Mouse (Mus musculus) hindbrain, postnatal 0 days (tissue): ENCODE measurements at regions not wholly inside any gene's neighbourhood (a gene's known extent, or its start where the extent isn't known, plus 50 kb on each side); places are given as distances from the start of the nearest gene placed in this dataset.
"Not testable (repeated sequence)": the region's sequence is repeated elsewhere in the genome, so short reads cannot be mapped to it uniquely, and the experiment has no call there.

Source experiments
- ATAC-seq: fragments of 200-750 bp; cut with Nextera tagmentation; 2 replicates; pipeline ENCODE4 v1.8.0; 2017; ENCODE audit warnings: mild to moderate bottlenecking, moderate TSS enrichment, moderate library complexity
- DNase-seq: peaks from one replicate; pipeline ENCODE4 v3.0.0-alpha.2; 2015; ENCODE audit warnings: low spot score
- H3K27ac ChIP-seq: fragments of 300-500 bp; sonication (generic); 2 replicates; pipeline ENCODE4 v1.5.1; 2014; ENCODE audit warnings: mild to moderate bottlenecking
- H3K27me3 ChIP-seq: fragments of 300-500 bp; sonication (generic); 2 replicates; pipeline ENCODE4 v1.6.1; 2014; ENCODE audit warnings: low read length, mixed read lengths; ENCODE audit not compliant: insufficient read depth
- H3K36me3 ChIP-seq: fragments of 300-500 bp; sonication (generic); 2 replicates; pipeline ENCODE4 v1.6.1; 2014; ENCODE audit warnings: low read length, mixed read lengths; ENCODE audit not compliant: insufficient read depth
- H3K4me1 ChIP-seq: fragments of 300-500 bp; sonication (generic); 2 replicates; pipeline ENCODE4 v1.6.1; 2014; ENCODE audit warnings: antibody characterized with exemption, low read length, mixed read lengths; ENCODE audit not compliant: insufficient read depth
- H3K4me2 ChIP-seq: fragments of 300-500 bp; sonication (generic); 2 replicates; pipeline ENCODE4 v1.6.1; 2014; ENCODE audit warnings: low read depth, mild to moderate bottlenecking, low read length, moderate library complexity, mixed read lengths
- H3K4me3 ChIP-seq: fragments of 300-500 bp; sonication (generic); 2 replicates; pipeline ENCODE4 v1.5.1; 2014; ENCODE audit warnings: low read length
- H3K9ac ChIP-seq: fragments of 300-500 bp; sonication (generic); replicated peaks from 2 replicates; pipeline ENCODE4 v1.6.1; 2014; ENCODE audit warnings: mild to moderate bottlenecking, low read length, moderate library complexity, mixed read lengths
- H3K9me3 ChIP-seq: fragments of 300-500 bp; sonication (generic); 2 replicates; pipeline ENCODE4 v1.6.1; 2016; ENCODE audit warnings: low read length, mixed read lengths
- CTCF ChIP-seq: IDR thresholded peaks from 2 replicates; pipeline ENCODE4 v1.5.1; 2016; ENCODE audit warnings: antibody characterized with exemption, control low read depth, low read depth
- WGBS: fragments of 180-500 bp; shearing (Covaris S2); extraction: QIAGEN DNeasy Blood & Tissue Kit; methylation state at CpG from one replicate; pipeline ENCODE4 v1.1.7; 2014; 5-methylcytosine and 5-hydroxymethylcytosine counted together

DNA sequence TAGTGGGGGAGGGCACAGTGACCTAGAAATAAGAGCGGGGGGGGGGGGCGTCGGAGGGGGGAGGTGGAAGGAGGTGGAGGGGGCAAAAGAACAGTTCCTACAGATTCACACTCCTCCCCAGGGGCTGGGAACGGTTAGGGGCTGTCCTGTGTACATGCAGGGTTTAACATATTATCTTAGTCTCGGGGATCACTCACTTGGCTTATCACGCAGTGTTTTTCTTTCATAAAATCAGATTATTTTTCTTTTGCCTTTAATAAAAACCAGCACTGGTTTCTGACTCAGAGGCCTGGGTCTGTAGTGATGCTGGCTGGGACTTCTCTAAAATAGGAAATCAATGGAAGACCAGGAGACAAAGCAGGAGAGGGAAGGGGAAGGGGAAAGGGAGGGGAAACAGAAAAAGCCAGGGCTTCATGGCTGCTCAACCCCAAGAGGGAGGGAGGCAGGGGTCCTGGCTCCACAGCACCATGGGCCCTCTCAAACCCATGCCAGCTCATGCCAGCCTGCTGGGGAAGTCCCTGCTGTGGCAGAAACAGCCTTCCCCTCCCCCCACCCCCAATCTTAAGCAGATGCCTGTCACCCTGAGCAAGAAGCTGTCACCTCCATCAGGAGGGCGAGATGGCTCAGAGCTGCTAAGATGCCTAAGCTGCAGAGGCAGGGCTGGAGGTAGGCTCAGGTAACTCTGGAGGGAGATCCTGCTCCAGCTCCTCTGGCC lies 108.3 kb upstream of the Syt13 start:
- no peak for TF ChIP-seq CTCF
- ATAC-seq (peak; percentile 35; the same call in 1 of the 2 replicates), DNase-seq (peak; percentile 23)
- Histone ChIP-seq H3K36me3 (no peaks in the 10 kb centered on the region), H3K9ac (no peak overlapping the region), H3K9me3 (no peaks in the 10 kb centered on the region), H3K27me3 (no peaks in the 10 kb centered on the region), H3K4me1 (peaks cover 17% of the 10 kb centered on the region), H3K4me3 (no peak overlapping the region), H3K4me2 (no peak overlapping the region), H3K27ac (peak overlapping the region; percentile 65)
- 27% methylated on average over 6 of the region's 7 CpGs for WGBS

DNA sequence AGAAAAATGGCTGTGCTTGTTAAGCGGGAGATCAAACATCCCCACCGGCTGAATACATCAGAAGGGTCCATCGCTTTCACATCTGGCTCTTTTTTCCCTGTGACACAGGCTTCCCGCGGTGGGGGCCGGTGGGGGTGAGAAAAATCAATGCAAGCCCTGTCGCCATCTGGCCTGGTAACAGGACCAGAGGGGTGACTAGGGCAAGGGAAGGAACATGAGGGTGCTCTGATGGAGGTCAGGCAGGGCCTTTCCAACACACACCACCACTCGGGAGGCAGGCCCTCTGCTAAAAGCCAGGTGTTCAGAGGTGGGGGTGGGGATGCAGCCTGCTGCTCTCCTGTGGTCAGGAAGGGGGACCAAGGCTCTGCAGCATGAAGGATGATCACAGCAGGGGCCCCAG lies 107.5 kb upstream of the Syt13 start:
- DNase-seq: no peak
- no peak overlapping the region for H3K27ac ChIP-seq
- no peak overlapping the region for H3K9ac ChIP-seq
- peak; percentile 27; the same call in 1 of the 2 replicates for ATAC-seq
- no peak for TF ChIP-seq CTCF
- 10% methylated on average over 8 of the region's 8 CpGs for WGBS
- no peaks in the 10 kb centered on the region for H3K36me3 ChIP-seq
- no peaks in the 10 kb centered on the region for H3K27me3 ChIP-seq
- H3K4me3 ChIP-seq: no peak overlapping the region
- H3K4me1 ChIP-seq: peaks cover 17% of the 10 kb centered on the region
- H3K4me2 ChIP-seq: no peak overlapping the region
- H3K9me3 ChIP-seq: no peaks in the 10 kb centered on the region

GRCm38 (mm10) chr2:92808121-92808520 lies 106.8 kb upstream of the Syt13 start:
- no peaks in the 10 kb centered on the region for H3K36me3 ChIP-seq
- H3K4me3 ChIP-seq: no peak overlapping the region
- H3K27ac ChIP-seq: no peak overlapping the region
- peak; percentile 8; the same call in 1 of the 2 replicates for TF ChIP-seq CTCF
- DNase-seq (no peak), ATAC-seq (no peak)
- H3K9ac ChIP-seq: no peak overlapping the region
- 85% methylated on average over 4 of the region's 4 CpGs for WGBS
- H3K27me3 ChIP-seq: no peaks in the 10 kb centered on the region
- H3K4me2 ChIP-seq: no peak overlapping the region
- no peaks in the 10 kb centered on the region for H3K9me3 ChIP-seq
- H3K4me1 ChIP-seq: peaks cover 17% of the 10 kb centered on the region

DNA sequence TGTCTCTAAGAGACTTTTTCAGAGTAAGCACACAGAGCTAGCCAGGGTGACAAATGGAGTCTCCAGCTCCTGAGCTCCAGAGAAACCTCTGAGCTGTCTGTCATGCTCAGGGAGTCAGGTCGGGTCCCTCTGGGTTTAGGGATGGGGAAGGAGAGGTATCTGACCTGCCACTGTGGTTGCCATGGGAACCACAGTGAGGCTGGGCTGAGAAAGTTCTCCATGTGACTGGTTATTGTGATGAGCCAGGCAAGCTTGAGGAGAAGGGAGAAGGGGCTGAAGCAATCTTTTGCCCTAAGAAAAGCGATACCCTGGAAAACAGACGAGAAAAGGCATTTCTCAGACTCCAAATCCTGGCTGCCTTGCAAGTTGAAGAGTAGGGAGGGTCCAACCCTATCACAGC lies 105.7 kb upstream of the Syt13 start:
- H3K4me2 ChIP-seq: no peak overlapping the region
- no peaks in the 10 kb centered on the region for H3K27me3 ChIP-seq
- H3K9me3 ChIP-seq: no peaks in the 10 kb centered on the region
- H3K9ac ChIP-seq: no peak overlapping the region
- no peak for ATAC-seq
- WGBS: 13% methylated on average over 3 of the region's 3 CpGs
- no peaks in the 10 kb centered on the region for H3K36me3 ChIP-seq
- DNase-seq: peak; percentile 38
- no peak overlapping the region for H3K27ac ChIP-seq
- TF ChIP-seq CTCF: no peak
- no peak overlapping the region for H3K4me3 ChIP-seq
- H3K4me1 ChIP-seq: peaks cover 17% of the 10 kb centered on the region

DNA sequence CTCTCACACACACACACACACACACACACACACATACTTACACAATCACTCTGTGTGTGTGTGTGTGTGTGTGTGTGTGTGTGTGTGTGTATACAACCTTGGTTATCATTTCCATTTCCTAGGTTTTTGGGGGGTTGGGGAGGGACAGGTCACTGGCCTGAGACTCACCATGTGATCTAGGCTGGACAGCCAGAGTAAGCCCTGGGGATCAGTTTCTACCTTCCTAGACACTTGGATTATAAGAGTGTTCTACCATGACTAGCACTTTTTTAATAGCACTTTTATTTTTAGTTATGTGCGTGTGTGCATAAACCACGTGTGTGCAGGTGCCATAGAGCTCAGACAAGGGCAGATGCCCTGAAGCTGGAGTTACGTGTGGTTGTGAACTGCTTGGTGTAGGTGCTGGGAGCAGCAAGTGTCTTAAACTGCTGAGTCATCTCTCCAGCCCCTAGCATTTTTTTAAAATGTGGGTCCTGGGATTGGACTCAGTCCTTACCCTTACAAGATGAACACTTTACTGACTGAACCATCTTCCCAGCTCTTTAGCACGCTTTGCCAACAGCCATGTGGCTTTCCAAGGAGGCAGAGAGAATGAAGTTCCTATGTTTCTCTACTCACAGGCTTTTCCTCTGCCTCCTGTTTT lies 105.1 kb upstream of the Syt13 start:
- Histone ChIP-seq H3K4me3 (no peak overlapping the region), H3K27ac (no peak overlapping the region), H3K9ac (no peak overlapping the region), H3K4me1 (peaks cover 17% of the 10 kb centered on the region), H3K36me3 (no peaks in the 10 kb centered on the region), H3K4me2 (no peak overlapping the region), H3K9me3 (no peaks in the 10 kb centered on the region), H3K27me3 (no peaks in the 10 kb centered on the region)
- ATAC-seq: no peak
- no peak for DNase-seq
- 76% methylated on average over 4 of the region's 4 CpGs for WGBS
- no peak for TF ChIP-seq CTCF

- peak; percentile 89 for DNase-seq
- WGBS: 7% methylated on average over 6 of the region's 6 CpGs
- H3K36me3 ChIP-seq, H3K4me2 ChIP-seq, ATAC-seq, H3K9me3 ChIP-seq, H3K27ac ChIP-seq, H3K9ac ChIP-seq, H3K4me3 ChIP-seq, H3K27me3 ChIP-seq: not testable (repeated sequence)
- peaks cover 17% of the 10 kb centered on the region for H3K4me1 ChIP-seq
- peak; percentile 76 for TF ChIP-seq CTCF
These were observed 103.9 kb upstream of the Syt13 start for GRCm38 (mm10) chr2:92810956-92811355.

- Histone ChIP-seq H3K9me3 (no peaks in the 10 kb centered on the region), H3K4me2 (no peak overlapping the region), H3K9ac (0 out of 2 replicates have a peak overlapping the region, but pooled peaks have one; percentile 15), H3K27me3 (no peaks in the 10 kb centered on the region), H3K36me3 (no peaks in the 10 kb centered on the region), H3K4me1 (peaks cover 4% of the 10 kb centered on the region; the same call in 1 of the 2 replicates), H3K4me3 (no peak overlapping the region), H3K27ac (no peak overlapping the region)
- DNase-seq (no peak), ATAC-seq (no peak)
- WGBS: 55% methylated on average over 11 of the region's 11 CpGs
- TF ChIP-seq CTCF: no peak
These were observed 101.9 kb upstream of the Syt13 start for GRCm38 (mm10) chr2:92813028-92813427.
